Mouse (Mus musculus) cerebellum, adult 11-12 months (tissue): Measurements from ENCODE around the gene Olfr1156.

Experiments used
- DNase-seq: peaks from one replicate; pipeline ENCODE4 v3.0.0; 2022

Gene Olfr1156

DNA sequence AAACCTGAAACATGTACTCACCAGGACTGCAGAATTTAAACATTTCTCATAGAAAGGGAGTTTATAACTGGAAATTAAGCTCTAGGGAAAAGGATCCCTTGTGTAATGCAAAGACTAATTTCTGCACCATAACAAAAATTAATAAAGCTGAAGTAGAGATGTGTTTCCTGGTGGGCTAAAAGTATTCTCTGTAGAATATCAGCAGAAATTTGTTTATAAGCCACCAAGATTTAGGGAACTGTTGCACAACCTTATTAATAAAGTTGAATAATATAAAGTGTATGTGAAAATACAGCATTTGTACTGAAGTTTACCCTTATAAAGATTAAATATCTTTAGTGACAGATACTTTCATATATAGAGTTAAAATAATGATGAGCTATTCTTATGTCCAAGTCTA, at the start of gene Olfr1156:
Olfr1156 (minus strand) TSS at position 101 of the 400 bp plus-strand sequence.
- DNase-seq = no peak

DNA sequence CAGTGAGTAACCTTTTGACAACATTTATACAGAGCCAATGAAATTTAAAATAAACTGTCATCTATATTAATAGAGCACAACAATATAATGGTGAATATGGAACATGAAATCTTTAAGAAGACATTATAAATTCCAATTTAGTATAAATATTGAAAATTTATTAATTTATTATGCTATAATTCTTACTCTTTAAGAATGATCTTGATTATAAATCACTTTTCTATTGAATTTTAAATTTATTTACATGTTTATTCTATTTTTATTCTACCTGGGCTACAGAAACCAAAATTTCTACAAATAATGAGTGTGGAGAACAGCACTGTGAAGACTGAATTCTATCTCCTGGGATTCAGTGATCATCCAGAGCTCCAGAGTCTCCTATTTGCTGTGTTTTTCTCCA, 36.9 kb upstream of the Olfr1156 start, which contains the start of gene Olfr1158:
Olfr1158 (plus strand) TSS at position 301 of the 400 bp plus-strand sequence.
- no peak for DNase-seq

DNA sequence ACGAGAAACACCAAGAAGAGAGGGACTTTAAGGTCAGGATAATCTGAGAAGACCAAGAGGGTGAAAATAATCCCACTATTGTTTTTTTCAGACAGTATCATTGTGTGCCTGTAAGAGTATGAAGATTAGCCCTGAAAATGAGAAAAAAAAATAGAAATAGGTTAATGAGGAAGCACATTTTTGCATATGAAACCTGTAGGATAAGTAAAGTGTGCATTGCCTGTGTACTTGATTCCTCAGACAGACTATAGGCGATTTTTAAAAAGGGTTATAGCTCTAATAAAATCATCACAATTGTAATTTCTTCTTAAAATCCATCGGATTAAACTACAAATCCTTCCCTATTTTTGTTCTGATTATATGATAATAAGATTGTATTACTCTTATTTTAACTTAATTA, 21.7 kb upstream of the Olfr1156 start, which contains the start of gene Olfr74:
Olfr74 (minus strand) TSS at position 101 of the 400 bp plus-strand sequence.
- no peak for DNase-seq

DNA sequence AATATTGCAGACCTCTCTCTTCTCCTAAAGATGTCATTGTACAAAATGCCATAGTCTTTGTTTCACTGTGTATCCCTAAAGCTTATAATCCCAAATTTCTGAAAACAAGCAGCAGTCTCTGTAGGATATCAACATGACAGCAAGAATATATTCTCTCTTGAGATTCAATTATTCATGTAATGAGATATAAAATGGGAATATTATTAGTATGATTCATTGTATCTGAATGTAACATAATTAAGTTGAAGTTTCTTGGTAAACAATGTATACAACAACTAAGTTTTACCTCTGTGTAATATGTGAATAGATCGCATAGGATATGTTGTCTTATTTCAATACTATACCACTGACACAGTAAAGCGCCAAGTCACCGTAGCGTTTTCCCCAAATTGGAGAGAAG, 15.3 kb upstream of the Olfr1156 start, which contains the start of gene Olfr1157:
Olfr1157 (minus strand) TSS at position 101 of the 400 bp plus-strand sequence.
- no peak for DNase-seq

DNA sequence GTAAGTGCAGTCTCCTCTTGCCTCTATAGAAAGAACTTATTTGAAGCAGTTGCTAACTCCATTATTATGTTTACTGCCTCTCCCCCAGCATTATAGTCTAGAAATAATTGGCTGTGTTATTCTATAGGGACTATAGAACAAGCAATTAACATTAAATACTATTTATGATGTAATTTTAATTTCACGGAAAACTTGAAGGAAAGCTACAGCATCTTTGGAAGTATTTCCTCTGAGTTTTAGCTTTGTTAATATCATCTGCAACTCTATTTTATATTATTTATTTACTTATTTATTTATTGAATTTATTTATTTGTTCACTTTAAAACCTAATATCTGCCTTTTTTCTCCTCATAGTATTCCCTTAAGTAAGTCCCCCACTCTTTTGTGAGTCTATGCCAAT, 7.9 kb downstream of the Olfr1156 start, which contains the start of gene Olfr1155:
Olfr1155 (minus strand) TSS at position 101 of the 400 bp plus-strand sequence.
- DNase-seq = no peak

DNA sequence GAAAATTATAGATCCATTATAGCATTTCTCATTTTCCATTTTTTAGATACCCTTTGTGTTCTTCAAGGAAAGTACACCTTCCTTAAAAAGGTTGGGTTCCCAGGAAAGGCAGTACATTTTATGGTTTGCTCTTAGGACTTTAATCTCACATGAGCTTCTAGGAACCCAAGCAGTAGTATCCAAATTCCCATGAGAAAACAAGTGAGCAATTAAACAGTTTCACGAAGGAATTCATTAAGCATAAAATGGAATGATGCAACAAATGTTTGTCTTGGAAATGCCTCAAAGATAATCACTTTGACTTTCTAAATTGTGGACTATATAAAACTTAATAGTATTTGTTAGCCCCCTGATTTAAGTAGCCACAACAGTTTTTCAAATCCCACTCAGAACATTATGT, 47.8 kb downstream of the Olfr1156 start, which contains the start of gene Olfr1154:
Olfr1154 (minus strand) TSS at position 101 of the 400 bp plus-strand sequence.
- DNase-seq = no peak
